Mouse (Mus musculus): ENCODE data around the gene Ralgapa2.

The Ralgapa2 gene

GRCm38 (mm10) chr2:146218161-146218691, 293.9 kb downstream of the Ralgapa2 start:
- no peak for DNase-seq

GRCm38 (mm10) chr2:146217227-146217980, 294.7 kb downstream of the Ralgapa2 start:
- no peak for DNase-seq

DNA sequence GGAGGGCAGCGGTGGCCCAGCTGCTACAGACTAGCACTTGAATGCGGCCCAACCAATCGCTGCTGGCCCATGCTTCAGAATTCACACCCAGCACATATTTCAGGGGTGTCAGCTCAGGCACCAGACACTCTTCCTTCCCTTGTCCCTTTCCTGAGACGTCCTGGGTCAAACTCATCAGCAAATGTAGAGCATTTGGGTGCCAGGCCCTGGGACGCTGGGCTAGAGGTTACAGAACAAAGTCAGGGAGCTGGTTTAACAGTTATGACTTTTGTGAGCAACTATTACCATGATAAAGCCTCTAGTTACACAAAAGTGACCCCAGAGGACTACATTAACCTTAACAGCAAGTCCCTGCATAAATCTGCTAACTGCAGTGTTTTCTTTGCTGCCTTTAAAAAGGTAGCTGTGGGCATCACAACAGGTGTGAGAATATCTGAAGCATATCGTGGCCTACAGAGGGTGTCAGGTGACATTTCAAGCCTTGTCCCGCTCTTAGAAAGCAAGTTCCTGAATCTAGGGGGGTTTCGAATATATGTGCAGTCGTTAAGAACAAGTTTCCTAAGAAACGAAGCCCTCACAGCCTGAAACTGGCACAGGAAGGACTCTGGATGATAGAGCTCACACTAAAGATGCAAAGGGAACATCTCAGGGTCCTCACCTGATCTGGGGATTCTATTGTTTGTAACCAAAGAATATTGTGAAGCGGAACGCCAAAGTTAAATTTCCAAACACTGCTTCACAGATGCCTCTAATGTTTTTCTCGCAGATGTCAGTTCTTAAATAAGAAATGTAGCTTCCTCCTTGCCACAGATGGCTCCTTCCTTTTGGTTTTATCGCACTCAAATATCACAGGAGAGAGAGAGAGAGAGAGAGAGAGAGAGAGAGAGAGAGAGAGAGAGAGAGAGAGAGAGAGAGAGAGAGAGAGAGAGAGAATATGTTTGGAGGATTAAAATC, 295.8 kb downstream of the Ralgapa2 start:
- DNase-seq: no peak

DNA sequence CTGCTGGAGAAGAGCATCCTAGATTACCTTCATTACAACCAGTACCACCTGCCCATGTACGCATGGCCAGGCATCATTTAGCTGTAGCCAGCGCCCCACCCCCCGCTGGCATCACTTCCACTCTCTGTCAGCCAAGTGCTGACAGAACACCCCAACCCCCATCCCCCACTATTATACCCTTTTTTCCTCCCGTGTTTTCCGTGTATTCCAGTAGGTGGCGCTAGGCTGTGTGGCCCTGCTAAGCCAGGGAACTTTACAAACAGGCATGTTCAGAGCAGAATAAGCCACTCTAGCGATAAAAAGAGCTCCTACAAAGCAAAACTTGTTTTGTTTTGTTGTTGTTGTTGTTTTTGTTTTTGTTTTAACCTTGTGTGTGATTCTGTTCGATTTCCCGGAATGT, 297.4 kb downstream of the Ralgapa2 start:
- peak; percentile 24 for DNase-seq

GRCm38 (mm10) chr2:146210968-146211367, 301.2 kb downstream of the Ralgapa2 start:
- DNase-seq: no peak

GRCm38 (mm10) chr2:146197947-146198346, 314.2 kb downstream of the Ralgapa2 start:
- DNase-seq: no peak

GRCm38 (mm10) chr2:146196126-146196525, 316.0 kb downstream of the Ralgapa2 start:
- no peak for DNase-seq
